Mouse (Mus musculus) duodenum, adult 2 months (tissue): ENCODE measurements around the gene Bicd2. TPM values are rescaled to one million over a fixed set of nuclear protein-coding genes. Genes with fewer than 3 reads are reported as not detected.

Source experiments
- polyA plus RNA-seq: library from polyadenylated mRNA; depleted of rRNA; stranded (reverse); fragments of >200 nt; gene quantifications from 2 replicates; pipeline ENCODE4 v1.2.3, GENCODE M21; 2012; ENCODE audit warnings: low replicate concordance; rRNA removed

The Bicd2 gene
- 5.3 and 7.6 TPM in 2 replicates for polyA plus RNA-seq

DNA sequence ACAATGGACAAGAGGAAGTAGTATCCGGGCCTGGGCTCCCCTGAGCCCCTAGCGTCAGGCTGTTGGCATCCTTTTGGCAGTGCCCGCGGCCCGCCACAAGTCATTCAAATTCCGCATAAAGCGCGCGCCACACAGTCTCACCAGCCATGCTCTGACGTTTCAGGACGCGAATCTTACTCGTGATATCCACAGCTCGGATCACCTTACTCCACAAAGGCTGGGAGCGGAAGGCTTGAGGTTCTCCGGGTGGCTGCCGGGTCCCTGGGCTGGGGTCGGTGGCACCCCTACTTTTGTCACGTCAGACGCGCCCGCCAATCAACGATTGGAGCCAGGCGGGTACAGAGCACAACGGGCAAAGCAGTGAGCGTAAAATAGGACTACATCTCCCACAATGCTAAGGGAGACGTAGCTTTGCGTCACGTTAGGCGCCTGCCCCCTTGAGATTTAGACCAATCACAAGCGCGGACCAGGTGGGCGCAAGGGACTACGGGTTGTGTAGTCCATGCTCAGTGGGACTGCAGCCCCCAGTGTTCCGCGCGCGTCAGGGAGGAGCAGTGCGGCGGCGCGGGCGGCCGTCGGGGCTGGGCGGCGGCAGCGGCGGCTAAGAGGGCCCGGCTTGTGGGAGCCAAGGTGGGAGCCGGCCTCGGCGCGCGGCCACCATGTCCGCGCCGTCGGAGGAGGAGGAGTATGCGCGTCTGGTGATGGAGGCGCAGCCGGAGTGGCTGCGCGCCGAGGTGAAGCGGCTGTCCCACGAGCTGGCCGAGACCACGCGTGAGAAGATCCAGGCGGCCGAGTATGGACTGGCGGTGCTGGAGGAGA lies at the start of gene Bicd2:
Gene Bicd2 (plus strand): TSS at position 574 of the 819 bp plus-strand sequence.

DNA sequence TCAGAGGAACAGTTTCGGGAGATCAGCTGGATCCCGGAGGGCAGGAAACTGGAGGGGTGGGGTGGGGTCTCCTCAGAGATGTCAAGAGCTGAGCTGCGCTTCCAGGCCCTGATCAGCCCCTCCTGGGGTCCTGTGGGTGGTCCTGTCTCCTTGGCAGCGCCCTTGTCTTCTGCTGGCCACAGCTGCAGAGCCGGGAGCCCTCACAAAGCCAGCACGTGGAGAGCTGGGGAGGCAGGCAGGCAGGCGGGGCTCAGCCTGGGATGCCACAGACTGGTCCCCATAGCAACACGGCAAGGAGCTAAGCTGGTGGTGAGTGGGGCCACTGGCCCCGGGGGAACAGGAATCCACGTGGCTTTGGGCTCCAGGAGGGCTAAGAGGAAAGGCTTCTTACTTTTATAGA lies 21.3 kb upstream of the Bicd2 start, which contains the start of gene Fgd3:
Gene Fgd3 (minus strand): TSS at position 272 of the 400 bp plus-strand sequence.

DNA sequence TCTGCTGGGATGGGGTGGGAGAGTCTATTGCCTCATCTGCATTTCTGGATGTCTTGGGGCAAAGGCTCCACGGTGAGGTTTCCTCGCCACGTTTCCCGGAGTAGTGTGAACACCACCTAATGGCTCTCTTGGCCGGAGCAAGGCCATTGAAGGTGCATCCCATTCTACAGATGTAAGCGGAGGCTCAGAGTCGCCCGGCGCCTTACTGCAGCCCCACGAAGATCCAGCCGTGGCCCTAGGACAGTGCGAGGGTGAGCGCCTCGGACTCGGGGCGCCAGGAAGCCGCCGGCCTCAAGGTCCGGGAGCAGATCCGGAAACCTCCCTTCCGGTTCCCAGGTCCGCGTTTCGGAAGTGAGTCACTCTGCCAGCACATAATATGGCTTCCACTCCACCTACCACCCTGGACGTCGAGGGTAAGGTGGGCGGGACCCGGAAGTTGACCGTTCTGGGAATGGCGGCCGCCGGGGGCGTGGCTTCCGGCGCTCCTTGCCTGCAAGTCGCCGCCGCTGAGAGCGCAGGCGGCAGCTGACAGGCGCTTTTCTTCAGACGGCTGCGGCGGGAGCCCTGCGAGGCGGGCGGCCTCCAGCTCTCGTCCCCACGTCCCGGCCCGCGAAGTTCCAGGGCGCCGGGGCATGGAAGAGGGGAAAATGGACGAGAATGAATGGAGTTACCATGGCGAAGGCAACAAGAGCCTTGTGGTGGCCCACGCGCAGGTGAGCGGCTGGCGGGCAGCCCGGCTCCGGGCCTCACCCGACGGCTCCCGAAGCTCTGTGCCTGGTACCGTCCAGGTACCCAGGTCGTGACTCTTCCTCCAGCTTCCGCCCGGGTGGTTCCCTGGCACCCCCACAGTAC lies 79.6 kb downstream of the Bicd2 start, which contains the start of gene Ippk:
Gene Ippk (plus strand): TSS at position 496 of the 852 bp plus-strand sequence.

Other genes starting within 250 kb of the Bicd2 start
- gene Wnk2, start 193.6 kb upstream of the Bicd2 start, polyA plus RNA-seq = 18.0 and 29.1 TPM in 2 replicates
- 64.4 and 216 TPM in 2 replicates for gene Ninj1, start 154.1 kb upstream of the Bicd2 start, polyA plus RNA-seq
- 186 and 279 TPM in 2 replicates for gene Card19, start 125.5 kb upstream of the Bicd2 start, polyA plus RNA-seq
- 3.3 and 4.8 TPM in 2 replicates for gene Susd3, start 92.9 kb upstream of the Bicd2 start, polyA plus RNA-seq
- gene Fgd3, start 21.3 kb upstream of the Bicd2 start, polyA plus RNA-seq = 0.79 and 1.2 TPM in 2 replicates
- gene Ippk, start 79.7 kb downstream of the Bicd2 start, polyA plus RNA-seq = 2.2 and 5.4 TPM in 2 replicates
- gene Tes3-ps, start 151.7 kb downstream of the Bicd2 start, polyA plus RNA-seq = not detected in 2 replicates
- gene Ecm2, start 163.2 kb downstream of the Bicd2 start, polyA plus RNA-seq = 0.08 and 0.16 TPM in 2 replicates
- 0.11 and 0.15 TPM in 2 replicates for gene Aspn, start 202.9 kb downstream of the Bicd2 start, polyA plus RNA-seq
- not detected in 2 replicates for gene Omd, start 240.9 kb downstream of the Bicd2 start, polyA plus RNA-seq